Mouse (Mus musculus): Measurements from ENCODE around the gene Pakap. TPM values are rescaled to one million over a fixed set of nuclear protein-coding genes. Genes with fewer than 3 reads are reported as not detected.
A peak's percentile ranks its signal among the peaks of the same experiment; 100 is the strongest.

Pakap gene
- total RNA-seq, 2 experiments from 2014 or later: not detected

DNA sequence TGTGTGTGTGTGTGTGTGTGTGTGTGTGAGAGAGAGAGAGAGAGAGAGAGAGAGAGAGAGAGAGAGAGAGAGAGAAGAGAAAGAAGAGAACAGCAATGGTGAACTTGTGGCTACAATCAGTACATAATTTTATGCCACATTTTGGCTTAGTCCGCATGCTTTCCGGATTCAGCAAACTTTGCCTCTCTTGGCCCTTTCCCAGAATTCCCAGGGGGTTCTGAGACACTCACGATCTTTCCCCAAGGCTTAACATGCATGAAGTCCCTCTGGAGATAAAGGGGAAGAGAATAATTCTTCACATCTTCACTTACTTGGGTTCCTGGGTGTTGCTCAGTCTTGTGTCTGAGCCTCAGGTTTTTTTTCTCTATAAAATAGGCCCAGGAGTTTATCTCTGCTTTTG is 2.2 kb downstream of the Pakap start:
- ATAC-seq (ENCODE audit: poor library complexity, severe bottlenecking): no peak

DNA sequence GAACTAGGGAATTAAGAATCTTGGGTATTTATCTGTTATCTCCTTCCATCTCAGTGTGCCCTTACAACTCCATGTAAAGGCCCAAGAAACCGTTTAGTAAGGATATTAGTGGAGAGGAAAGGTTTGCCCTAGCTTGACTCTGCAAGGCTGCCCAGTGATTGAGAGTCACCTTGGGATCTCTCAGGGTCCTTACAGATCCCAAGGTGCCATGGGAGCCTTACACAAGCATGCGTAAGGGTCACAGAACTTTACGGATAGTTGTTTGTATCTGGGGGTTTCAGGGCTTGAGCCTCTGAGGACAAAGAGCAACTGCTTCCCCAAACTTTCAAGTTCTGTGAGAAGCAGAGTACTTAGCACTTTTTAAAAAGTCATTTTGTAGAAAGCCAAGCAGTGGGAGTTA is 6.2 kb downstream of the Pakap start:
- no peak for ATAC-seq (ENCODE audit: poor library complexity, severe bottlenecking)

DNA sequence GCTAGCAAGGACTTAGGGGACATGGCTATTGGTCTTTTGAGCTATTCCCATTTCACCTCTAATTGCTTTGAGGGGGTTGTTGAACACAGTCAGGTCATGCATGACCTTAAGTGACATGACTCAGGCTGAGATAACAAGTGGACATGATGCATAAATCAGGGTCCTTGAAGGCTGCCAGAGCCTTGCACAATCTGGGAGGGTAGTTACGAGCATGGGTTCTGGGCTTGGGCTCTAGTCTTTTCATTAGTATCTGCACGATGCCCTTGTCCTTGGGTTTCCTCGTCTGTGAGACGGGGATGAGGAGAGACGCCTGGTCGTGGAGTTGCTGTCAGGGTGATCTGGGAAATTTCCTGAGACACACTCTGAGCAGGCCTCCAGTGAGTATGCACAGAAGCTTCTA is 6.7 kb downstream of the Pakap start:
- ATAC-seq (ENCODE audit: poor library complexity, severe bottlenecking): no peak

DNA sequence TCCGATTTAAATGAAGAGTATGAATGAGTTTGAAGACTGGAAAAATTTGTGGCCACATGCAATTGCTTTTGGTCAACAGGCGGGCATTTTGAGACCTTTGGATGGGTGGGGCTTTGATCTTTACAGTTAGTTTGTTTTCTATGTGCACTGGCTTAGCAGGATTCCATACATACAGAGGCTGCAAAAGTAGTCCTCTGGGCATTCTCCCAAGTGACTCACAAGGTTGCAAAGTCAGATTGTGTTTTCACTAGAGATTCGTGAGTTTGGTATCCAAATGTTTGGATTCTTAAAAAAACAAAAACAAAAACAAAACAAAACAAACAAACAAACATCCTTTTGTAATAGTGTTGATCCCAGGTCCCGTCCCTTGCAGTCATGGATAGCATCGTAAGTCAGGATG is 7.7 kb downstream of the Pakap start:
- ATAC-seq (ENCODE audit: poor library complexity, severe bottlenecking): no peak

DNA sequence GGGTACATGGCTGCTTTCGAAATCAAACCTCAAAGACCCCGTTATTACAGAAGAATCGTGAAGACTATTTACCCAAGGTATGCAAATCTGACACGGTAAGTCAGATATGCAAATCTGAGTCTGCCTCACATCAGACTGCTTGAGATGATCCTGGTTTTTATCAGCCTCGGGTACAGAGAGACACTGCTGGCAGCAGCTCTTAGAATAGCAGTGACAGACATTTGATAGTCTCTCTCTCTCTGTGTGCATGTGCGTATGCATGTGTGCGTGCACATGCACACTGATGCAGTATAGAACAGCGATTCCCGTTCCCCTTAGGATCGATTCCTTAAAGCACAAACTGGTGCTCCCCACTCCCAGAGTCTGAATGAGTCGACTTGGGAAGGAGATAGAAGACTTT is 8.1 kb downstream of the Pakap start:
- ATAC-seq (ENCODE audit: poor library complexity, severe bottlenecking): no peak

DNA sequence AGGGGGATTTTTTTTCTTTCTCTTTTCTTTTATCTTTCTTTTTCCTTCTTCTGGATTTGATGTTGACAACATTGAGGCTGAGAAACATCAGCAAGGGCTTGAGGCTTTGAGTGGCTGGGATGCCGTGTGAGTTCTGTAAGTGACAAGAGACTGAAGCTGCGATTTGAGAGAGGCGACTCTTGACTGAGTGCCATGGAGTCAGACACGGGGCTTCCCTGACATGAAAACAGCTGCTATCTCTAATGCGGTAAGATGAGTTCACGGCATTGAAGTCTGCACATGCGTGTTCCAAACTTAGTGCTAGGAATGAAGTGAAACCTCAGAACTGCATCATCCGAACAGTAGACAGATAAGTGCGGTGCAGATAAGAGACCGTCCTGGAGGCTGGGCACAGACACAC is 11.7 kb downstream of the Pakap start:
- no peak for ATAC-seq (ENCODE audit: poor library complexity, severe bottlenecking)

DNA sequence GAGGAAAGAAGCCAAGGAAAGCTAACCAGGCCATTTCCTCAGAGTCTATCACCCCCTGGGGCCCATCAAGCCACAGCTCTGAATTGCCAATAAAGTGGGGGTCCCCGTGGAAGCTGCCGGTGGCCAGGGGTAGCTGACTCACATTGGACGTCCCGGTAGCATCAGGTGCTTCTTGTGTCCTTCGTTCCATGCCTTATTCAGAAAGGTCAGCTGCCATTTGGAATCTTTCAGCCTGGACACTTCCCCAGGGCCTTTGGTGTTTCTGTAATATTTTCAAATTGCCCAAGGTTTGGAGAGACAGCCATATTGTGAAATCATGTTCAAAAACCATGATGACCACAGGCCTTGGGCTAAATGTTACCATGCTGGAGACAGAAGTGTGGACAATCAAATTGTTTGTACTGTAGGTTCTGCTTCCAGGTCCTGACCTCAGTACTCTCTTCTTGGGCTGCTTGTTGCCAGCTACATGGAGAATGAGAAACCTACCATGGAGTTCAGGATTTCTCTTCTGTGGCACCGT is 17.4 kb downstream of the Pakap start:
- no peak for ATAC-seq (ENCODE audit: poor library complexity, severe bottlenecking)

DNA sequence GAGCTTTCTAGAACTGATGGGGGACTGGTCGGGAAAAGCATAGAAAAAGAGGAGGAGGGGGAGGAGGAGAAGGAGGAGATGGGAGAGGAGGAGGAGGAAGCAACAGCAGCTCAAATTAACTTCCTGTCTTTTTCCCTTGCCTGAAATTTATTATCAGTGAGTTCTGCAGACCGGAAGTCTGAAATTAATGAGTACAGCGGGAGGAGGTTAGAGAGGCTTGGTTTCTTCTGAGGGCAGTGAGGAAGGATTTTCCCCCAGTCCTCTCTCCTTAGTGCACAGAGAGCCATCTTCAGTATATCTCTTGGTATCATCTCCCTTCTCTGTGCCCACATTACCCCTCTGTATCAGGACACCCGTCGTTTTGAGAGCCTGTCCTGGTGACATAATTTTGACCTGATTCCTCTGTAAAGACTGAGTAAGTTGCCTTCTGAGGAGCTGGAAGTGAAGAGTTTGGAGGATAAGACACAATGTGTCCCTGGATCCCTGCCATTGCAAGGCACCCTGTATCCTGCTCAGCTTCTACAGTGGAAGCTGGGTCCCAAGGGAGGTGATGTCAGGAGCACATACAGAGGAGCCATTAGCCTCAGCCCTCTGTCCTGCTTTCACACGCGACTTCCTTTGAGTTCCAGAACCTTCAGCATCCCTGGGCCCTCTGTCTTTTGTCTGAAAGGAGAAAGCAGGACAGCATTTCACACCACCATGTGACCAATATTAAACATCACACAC is 19.1 kb downstream of the Pakap start:
- no peak for ATAC-seq (ENCODE audit: poor library complexity, severe bottlenecking)

DNA sequence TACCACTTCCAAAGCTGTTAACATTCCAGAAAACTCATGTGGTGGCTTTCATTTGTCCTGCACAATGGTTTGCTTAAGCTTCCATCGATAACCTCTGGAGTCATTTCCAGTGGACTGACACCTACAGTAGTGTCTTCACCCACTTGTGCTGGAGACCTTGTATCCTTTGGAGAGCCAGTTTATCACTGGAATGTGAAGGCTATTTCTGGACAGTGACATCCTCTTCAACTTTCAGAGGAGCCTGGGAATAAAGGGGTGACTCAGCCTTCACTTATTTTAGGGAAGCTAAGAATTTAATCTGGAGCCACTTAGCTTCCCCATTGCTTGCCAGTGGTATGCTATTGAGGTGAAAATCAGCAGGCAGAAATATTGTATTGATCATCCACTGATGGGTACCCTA is 20.4 kb downstream of the Pakap start:
- ATAC-seq (ENCODE audit: poor library complexity, severe bottlenecking): no peak

DNA sequence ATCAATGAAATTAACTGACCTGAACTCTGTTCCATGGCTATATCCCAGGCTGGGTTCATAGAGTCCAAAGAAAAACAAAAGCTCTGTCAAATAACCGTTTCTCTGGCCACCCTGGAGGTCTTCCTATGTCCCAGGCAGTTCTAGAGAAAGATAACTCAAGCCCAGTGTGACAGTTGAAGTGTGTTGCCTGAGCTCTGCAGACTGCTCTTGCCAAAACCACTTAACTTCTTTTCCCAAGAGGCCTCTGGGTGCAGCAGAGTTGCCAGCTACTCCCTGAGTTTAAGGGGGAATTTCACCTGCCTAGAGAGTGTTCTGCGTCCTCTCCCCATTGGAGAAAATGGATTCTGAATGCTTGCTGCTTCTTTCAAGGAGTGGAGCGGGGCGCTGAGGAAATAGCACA is 24.8 kb downstream of the Pakap start:
- no peak for ATAC-seq (ENCODE audit: poor library complexity, severe bottlenecking)

DNA sequence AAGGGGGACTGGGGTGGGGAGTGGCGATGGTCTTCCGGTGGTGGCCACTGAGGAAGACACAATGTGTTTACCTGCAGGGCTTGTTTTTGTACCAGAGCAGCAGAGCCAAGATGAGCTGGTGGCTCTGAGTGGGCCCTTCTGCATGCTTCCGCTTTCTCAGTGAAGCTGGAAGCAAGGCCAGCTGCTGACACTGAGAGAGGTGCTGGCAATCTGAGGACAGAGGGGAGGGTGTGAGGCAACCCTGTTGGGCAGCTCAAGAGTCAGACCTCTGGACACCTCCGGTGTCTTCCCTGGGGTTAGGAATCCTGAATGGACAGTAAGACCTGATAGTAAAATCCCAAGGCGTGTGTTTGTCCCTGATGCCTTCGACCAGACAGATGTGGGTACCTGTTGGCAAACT is 32.0 kb downstream of the Pakap start:
- no peak for ATAC-seq (ENCODE audit: poor library complexity, severe bottlenecking)

DNA sequence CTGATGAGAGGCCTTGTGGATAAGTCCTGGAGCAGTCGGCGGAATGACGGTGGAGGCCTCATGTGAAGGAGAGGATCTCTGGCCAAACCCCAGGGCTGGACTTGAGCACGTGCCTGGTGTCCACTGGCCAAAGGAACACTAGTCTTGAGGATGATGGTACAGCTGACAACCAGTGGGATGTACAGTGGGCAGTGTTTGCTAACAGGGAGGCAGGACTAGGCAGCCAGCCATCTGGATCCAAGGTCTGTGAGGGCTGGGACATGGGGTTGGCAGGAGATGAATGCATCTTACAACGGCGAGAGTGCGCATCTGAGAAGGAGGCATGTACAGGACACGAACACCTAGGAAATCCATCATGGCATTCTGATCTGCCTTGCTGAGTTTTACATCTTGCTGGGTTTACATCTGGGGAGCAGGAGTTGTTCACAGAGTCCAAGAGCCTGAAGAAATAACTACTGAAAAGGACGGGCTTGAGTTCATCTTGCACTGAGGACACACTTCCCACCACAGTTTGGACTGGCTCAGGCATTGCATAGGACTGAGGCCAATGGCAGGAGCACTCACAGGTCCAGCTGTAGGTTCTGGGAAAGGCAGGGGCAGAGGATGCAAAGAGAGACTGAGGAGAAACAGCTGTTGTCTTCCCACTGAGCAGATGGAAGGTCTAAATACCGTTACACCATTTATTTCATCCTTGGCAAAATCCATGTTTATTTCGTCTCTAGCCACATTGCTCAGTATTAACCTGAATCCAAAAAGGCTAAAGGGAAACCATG is 32.9 kb downstream of the Pakap start:
- no peak for ATAC-seq (ENCODE audit: poor library complexity, severe bottlenecking)

DNA sequence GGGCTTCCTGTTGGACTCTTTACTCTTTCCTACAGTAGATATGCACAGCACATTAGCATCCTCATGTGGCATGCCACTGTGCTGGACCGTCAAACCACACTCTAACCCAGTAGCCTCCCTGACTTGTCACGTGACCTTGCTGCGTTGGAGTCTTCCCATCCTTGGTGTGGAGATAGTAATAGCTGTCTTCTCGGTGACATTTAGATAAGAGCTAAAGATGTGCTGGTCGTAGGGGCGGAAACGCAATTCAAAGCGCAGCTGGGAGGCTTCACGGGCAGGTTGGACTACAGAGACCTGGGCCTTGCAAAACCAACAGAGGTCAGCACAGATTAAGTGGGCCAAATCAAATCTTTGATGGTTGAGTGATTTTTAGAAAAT is 33.5 kb downstream of the Pakap start:
- ATAC-seq (ENCODE audit: poor library complexity, severe bottlenecking): no peak

DNA sequence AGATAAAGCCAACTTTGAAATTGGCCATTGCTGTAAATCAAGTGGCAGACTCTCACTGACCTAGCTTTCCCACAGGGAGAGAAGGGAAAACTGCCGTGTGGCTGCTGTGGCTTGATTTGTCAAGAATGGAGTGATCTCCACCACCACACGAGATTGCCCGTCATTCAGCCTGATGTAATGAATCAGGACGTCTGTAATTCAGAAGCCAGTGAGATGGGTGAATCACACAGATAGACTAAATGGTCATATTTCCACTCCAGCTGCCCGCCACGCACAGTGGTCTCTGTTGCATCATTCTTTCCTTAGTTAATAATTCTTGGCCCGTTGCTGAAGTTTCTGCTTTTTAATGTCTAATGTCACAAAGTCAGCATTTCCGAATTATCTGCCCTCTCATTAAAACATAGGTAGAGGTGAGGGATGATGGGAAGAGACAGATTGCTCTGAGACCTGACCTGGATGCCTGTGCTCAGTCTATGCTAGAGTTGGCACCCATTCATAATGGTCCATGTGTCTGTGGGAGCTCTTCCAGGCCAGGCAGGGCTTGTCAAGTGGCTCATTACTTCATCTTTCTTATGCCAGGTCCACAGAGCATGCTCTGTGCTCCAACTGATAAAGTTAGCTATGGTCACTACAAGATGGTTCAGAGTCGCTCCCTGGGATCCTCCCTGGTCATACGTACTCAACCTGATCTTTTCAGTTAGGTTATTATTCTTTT is 34.1 kb downstream of the Pakap start:
- ATAC-seq (ENCODE audit: poor library complexity, severe bottlenecking): no peak

DNA sequence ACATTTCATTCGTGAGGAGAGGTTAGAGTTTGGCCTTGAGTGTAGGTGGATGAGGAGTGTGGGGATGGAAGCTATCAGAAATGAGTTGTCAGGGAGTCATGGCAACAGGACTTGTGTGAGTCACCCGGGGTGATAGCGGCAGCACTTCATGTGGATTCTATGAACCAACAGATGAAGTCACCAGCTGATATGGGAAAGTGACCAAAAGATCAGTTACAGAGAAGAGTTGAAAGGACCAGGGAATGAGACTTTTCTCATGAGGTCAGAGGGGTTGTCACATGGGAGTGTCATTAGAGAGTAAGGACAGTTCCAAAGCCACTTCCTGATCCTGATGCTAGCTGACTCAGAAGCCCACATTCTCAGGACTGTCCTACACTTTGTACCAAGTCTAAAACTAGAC is 38.3 kb downstream of the Pakap start:
- ATAC-seq (ENCODE audit: poor library complexity, severe bottlenecking): no peak

DNA sequence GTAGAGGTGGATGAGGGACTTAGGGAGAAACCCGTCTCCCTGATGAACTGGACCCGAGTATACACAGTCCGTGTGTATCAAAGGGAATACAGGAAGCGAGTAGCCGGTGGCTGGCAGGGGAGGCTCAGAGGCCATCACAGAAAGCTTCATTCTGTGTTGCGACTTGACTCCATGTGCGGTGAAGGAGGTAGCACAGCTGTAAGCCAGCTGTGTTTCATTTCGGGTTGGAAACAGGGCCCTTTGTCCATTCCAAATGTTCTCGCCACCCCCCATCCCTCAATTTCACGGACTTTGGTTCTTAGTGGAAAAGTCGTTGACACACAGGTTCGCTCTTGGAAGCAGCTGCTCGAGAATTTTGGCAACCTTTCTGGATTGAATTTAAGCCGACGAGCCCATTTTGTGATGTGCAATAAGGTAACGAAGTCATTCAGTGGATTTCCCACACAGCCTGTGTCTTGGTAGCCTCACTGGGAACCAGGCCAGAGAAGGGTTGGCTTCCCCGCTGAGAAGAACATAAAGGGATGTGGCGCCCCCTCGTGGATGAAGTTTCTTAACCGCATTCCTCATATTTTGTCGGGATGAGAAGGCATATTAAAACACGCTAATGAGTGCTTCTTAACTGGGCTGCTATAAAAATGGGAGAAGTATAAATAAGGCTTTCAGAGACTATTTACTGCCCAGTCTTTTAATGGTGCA is 39.4 kb downstream of the Pakap start:
- no peak for ATAC-seq (ENCODE audit: poor library complexity, severe bottlenecking)

DNA sequence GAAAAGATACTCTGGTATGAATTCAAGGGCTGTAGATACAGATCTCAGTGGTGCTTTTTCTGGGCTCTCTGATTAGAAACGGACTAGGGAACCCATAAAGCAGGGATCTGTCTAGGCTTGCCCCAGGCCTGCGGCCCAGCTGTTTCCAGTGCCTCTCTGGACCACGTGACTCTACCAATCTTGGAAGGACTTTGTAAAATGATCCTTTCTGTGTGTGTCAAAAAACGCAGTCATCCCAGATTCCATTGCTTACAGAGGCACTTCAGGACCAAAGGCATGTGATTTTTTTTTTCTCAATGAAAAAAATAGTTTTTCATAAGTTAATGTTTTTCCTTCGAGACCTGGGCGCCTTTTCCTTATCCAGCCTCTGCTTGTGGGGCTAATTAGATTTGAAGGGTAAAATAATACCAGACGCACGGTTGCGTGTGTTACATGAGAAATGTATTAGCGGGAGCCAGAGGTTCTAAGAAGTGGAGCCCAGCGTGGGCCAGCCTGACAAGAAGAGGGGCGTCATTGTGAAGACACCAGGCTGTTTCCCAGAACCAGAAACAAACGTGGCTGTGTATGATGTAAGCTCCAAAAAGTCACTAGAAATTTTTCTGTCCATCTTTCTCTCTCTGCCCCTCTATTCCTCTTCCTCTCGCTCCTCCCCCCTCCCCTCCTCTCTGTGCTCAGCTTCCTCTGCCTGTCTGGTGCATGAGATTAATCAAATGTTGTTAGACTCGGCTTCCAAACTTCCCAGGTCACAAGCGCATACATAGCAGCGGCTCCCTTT is 43.5 kb downstream of the Pakap start:
- ATAC-seq (ENCODE audit: poor library complexity, severe bottlenecking): no peak

DNA sequence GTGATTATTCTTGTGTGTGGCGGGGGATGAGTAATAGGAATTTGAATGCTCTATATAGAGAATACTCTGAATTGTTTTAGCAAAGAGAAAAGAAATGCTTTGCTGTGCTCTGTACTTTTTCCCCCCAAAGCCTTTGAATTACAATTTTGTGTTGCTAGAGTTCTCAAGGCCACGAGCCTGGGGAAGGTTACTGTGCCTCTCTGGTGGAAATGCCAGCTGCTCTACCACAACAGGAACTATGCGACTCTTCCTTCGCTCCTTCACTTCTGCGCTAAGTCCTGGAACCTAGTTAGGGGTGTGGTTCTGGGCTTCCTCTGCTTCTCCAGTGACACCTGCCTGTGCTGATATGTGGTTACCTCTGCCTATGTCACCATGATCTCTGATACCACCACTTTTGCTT is 44.7 kb downstream of the Pakap start:
- no peak for ATAC-seq (ENCODE audit: poor library complexity, severe bottlenecking)

DNA sequence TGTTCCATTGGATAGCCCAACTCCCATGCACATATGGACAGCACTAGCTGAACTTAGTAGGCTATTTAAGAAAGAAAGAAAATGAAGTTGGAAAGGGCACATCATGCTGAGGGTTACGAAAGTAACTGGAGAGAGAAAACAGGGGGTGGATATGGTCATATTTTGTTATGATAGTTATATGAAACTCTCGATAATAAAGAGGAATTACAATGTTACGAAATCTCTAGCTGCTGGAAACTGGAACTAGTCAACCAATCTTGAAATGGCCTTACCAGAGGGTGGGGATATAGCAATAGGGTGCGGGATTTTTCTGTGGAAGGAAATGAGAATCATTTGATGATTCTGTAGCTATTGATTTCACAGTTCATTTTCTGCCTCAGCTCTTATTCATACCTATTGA is 46.7 kb downstream of the Pakap start:
- ATAC-seq (ENCODE audit: poor library complexity, severe bottlenecking): peak; percentile 78

DNA sequence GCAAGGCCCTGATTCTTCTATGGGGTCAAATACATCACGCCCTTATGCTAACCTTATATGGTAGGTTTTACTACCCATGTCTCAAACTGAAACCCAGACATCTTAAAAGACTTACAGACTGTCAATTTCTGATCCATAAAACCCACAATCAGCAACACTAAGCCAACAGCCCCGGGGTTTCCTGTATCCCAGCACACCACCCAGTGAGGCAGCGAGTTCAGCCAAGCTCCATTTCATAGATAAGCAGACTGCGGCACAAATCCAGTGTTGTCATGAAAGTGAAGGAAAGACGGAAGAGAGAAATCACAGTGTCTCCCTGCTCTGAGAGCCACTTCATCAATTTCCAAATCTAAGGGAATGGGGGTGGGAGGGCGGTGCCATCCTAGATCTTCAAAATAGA is 50.8 kb downstream of the Pakap start:
- ATAC-seq (ENCODE audit: poor library complexity, severe bottlenecking): no peak
